Mouse (Mus musculus) embryonic facial prominence, embryonic 14.5 days (tissue): Measurements from ENCODE around the gene Sbk2. TPM values are rescaled to one million over a fixed set of nuclear protein-coding genes. Genes with fewer than 3 reads are reported as not detected.

Experiments used
- ATAC-seq: fragments of 200-750 bp; cut with Nextera tagmentation; 2 replicates; pipeline ENCODE4 v1.8.0; 2017; ENCODE audit warnings: low read depth, moderate number of reproducible peaks, moderate TSS enrichment
- DNase-seq: peaks from one replicate; pipeline ENCODE4 v3.0.0-alpha.2; 2015; ENCODE audit warnings: low spot score
- H3K27ac ChIP-seq: fragments of 300-500 bp; sonication (generic); replicated peaks from 2 replicates; pipeline ENCODE4 v1.5.1; 2014; ENCODE audit warnings: low read depth, mild to moderate bottlenecking, low read length, moderate library complexity
- H3K27me3 ChIP-seq: fragments of 300-500 bp; sonication (generic); replicated peaks from 2 replicates; pipeline ENCODE4 v1.6.1; 2014; ENCODE audit warnings: low read length; ENCODE audit not compliant: control insufficient read depth, insufficient read depth
- H3K36me3 ChIP-seq: fragments of 300-500 bp; sonication (generic); 2 replicates; pipeline ENCODE4 v1.6.1; 2014; ENCODE audit warnings: low read length, mixed read lengths; ENCODE audit not compliant: control insufficient read depth, insufficient read depth
- H3K4me1 ChIP-seq: fragments of 300-500 bp; sonication (generic); 2 replicates; pipeline ENCODE4 v1.6.1; 2014; ENCODE audit warnings: antibody characterized with exemption, low read length; ENCODE audit not compliant: control insufficient read depth, insufficient read depth
- H3K4me2 ChIP-seq: fragments of 300-500 bp; sonication (generic); 2 replicates; pipeline ENCODE4 v1.6.1; 2014; ENCODE audit warnings: low read depth, mild to moderate bottlenecking, low read length, moderate library complexity, mixed read lengths
- H3K4me3 ChIP-seq: fragments of 300-500 bp; sonication (generic); 2 replicates; pipeline ENCODE4 v1.5.1; 2014; ENCODE audit warnings: low read depth, mild to moderate bottlenecking, low read length
- H3K9ac ChIP-seq: fragments of 300-500 bp; sonication (generic); 2 replicates; pipeline ENCODE4 v1.6.1; 2014; ENCODE audit warnings: low read depth, mild to moderate bottlenecking, low read length, moderate library complexity, mixed read lengths
- H3K9me3 ChIP-seq: fragments of 300-500 bp; sonication (generic); 2 replicates; pipeline ENCODE4 v1.6.1; 2016; ENCODE audit warnings: low read length; ENCODE audit not compliant: control insufficient read depth
- WGBS: fragments of 180-500 bp; shearing (Covaris S2); extraction: QIAGEN DNeasy Blood & Tissue Kit; methylation state at CpG from one replicate; pipeline ENCODE4 v1.1.7; 2014; 5-methylcytosine and 5-hydroxymethylcytosine counted together
- polyA plus RNA-seq: library from polyadenylated mRNA; unstranded; fragments of >200 nt; fragmentation: Nextera tagmentation; extraction: Ambion mirVana; gene quantifications from 2 replicates; pipeline ENCODE4 v1.2.1, GENCODE M21; 2014

Sbk2 gene
- polyA plus RNA-seq, 1 experiment from 2014 or later: 0.64 TPM

DNA sequence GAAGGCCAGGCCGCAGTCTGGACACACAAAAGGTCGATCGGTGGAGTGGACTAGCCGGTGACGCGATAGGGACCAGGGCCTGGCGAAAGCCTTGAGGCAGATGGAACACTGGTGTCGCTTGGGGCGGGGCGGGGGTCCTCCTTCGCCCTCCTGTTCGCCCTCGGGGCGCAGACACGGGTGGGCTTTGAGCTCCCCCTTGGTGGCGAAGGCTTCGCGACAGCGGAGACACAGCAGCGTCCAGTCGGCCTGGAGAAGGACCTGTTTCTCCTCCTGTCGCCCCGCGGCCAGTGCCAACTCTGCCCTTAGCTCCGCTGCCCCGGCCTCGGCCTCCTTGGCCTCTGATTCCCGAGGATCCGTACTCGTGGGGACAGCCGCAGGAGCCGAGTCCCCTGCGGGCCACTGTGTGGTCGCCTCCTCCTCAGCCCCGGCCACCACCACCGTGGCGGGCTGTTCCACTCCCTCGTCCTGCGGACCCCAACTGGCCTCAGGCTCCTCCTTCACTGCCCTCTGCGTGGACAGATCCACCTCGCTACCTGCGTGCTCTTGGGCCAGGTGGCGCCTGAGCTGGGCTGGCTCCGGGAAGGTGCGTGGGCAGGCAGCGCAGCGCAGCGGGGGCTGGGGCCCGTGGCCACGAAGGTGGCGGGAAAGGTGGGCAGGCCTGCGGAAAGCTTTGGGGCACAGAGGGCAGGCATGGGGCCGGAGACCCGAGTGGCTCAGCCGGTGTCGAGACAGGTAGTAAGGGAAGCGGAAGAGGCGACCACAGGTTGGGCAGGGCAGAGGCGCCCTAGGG, 30.0 kb upstream of the Sbk2 start:
- peaks cover 31% of the 10 kb centered on the region for H3K36me3 ChIP-seq
- DNase-seq (no peak), ATAC-seq (no peak)
- peak overlapping the region; percentile 79; the same call in 1 of the 2 replicates for H3K4me3 ChIP-seq
- peak overlapping the region; percentile 86; the same call in 1 of the 2 replicates for H3K9ac ChIP-seq
- no peak overlapping the region for H3K27ac ChIP-seq
- peaks cover 14% of the 10 kb centered on the region for H3K4me1 ChIP-seq
- 64% methylated on average over 42 of the region's 59 CpGs for WGBS
- peak overlapping the region; percentile 84 for H3K4me2 ChIP-seq
- H3K27me3 ChIP-seq: peaks cover 5% of the 10 kb centered on the region; the same call in 1 of the 2 replicates
- H3K9me3 ChIP-seq: 0 out of 2 replicates have a peak, but pooled peaks cover 8% of the 10 kb centered on the region

GRCm38 (mm10) chr7:4993347-4993998, 29.3 kb upstream of the Sbk2 start:
- Histone ChIP-seq H3K4me2 (peak overlapping the region; percentile 84; the same call in 1 of the 2 replicates), H3K4me1 (peaks cover 14% of the 10 kb centered on the region), H3K9me3 (0 out of 2 replicates have a peak, but pooled peaks cover 8% of the 10 kb centered on the region), H3K27me3 (peaks cover 5% of the 10 kb centered on the region; the same call in 1 of the 2 replicates), H3K9ac (peak overlapping the region; percentile 19; the same call in 1 of the 2 replicates), H3K4me3 (no peak overlapping the region), H3K36me3 (peaks cover 31% of the 10 kb centered on the region), H3K27ac (no peak overlapping the region)
- no peak for ATAC-seq
- DNase-seq: no peak
- WGBS: 55% methylated on average over 28 of the region's 55 CpGs

- Histone ChIP-seq H3K4me2 (no peak overlapping the region), H3K27me3 (no peaks in the 10 kb centered on the region), H3K9ac (no peak overlapping the region), H3K4me3 (no peak overlapping the region), H3K9me3 (0 out of 2 replicates have a peak, but pooled peaks cover 8% of the 10 kb centered on the region), H3K27ac (no peak overlapping the region), H3K36me3 (peaks cover 21% of the 10 kb centered on the region), H3K4me1 (no peaks in the 10 kb centered on the region)
- WGBS: 60% methylated on average over 2 of the region's 2 CpGs
- DNase-seq (no peak), ATAC-seq (no peak)
These were observed 24.0 kb upstream of the Sbk2 start for GRCm38 (mm10) chr7:4988250-4988649.

DNA sequence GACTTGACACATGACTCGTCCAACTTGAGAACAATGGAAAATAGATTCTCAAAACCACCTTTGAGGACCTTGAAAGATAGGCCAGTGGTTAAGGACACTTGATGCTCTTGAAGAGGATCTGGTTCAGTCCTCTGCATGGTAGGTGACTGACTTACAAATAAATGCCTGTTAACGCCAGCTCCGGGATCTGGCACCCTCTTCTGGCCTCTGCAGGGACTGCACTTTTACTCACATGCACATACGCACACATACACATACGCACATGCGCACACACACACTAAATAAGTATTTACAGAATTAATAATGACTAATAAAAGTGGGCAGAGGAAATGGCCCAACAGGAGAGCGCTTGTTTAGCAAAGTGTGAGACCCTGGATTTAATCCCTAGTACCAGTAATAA, 12.6 kb upstream of the Sbk2 start:
- Histone ChIP-seq H3K27ac (no peak overlapping the region), H3K36me3 (no peaks in the 10 kb centered on the region), H3K9me3 (no peaks in the 10 kb centered on the region), H3K4me1 (no peaks in the 10 kb centered on the region), H3K9ac (no peak overlapping the region), H3K4me2 (no peak overlapping the region), H3K4me3 (no peak overlapping the region), H3K27me3 (no peaks in the 10 kb centered on the region)
- no peak for ATAC-seq
- DNase-seq: no peak
- WGBS: 90% methylated on average over 7 of the region's 7 CpGs

- H3K36me3 ChIP-seq: no peaks in the 10 kb centered on the region
- H3K4me2 ChIP-seq: no peak overlapping the region
- DNase-seq (no peak), ATAC-seq (no peak)
- H3K27me3 ChIP-seq: no peaks in the 10 kb centered on the region
- H3K9me3 ChIP-seq: no peaks in the 10 kb centered on the region
- no peak overlapping the region for H3K9ac ChIP-seq
- H3K4me1 ChIP-seq: no peaks in the 10 kb centered on the region
- H3K27ac ChIP-seq: no peak overlapping the region
- WGBS: 49% methylated on average over 4 of the region's 4 CpGs
- H3K4me3 ChIP-seq: no peak overlapping the region
These were observed 11.2 kb upstream of the Sbk2 start for GRCm38 (mm10) chr7:4975455-4975854.

DNA sequence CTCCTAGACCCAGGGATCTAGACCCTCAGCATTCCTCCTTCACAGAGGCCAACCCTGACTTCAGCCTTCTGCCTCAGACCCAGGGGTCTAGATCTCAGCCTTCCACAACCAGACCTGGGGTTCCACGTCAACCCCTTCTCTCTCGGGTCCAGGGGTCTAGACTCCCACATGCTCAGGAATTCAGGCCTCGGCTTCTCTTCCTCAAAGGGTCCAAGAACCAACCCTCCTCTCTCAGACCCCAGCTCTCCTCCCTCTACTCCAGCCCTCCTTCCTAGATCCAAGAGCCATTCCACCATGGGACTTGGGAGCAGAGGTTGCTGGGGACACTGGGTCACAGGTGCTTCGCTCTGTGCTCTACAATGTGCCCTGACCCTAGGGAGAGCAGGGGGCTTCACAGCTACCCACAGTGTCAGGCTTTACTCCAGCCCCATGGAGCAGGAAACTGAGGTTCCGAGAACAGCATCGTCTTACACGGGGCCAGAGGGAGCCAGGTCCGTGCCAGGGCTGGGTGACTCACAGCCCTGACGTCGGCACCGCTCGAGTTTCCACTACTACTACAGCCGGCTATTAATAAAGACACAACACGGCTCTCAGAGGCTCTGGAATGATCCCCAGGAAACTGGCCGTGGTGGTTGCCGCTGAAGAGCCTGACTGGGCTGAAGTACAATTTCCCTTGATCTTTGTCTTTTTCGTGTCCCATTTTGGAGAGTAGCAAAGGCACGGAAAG, 8.3 kb upstream of the Sbk2 start:
- Histone ChIP-seq H3K9me3 (no peaks in the 10 kb centered on the region), H3K36me3 (no peaks in the 10 kb centered on the region), H3K27ac (no peak overlapping the region), H3K27me3 (no peaks in the 10 kb centered on the region), H3K4me1 (no peaks in the 10 kb centered on the region), H3K9ac (no peak overlapping the region), H3K4me3 (no peak overlapping the region), H3K4me2 (no peak overlapping the region)
- DNase-seq: no peak
- 0 out of 2 replicates have a peak, but pooled peaks have one; percentile 33 for ATAC-seq
- 60% methylated on average over 18 of the region's 18 CpGs for WGBS

DNA sequence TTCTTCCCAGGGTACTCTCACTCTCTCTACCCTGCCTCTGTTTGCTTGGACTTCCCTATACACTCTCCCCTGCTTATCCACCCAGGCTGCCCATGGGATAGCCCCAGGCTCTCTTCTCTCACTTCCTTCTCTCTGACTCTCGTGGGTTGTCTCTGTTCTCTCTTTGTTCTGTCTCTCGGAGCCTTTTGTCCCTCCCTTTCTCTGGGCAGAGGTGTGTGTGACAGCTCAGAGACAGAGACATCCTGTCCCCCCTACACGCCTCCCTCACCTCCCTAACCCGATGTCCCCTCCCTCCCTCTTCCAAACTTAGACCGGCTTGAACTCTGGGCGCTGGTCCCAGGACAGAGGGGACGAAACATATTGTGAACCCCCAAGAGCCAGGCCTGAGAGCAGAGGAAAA, 7.5 kb upstream of the Sbk2 start:
- Histone ChIP-seq H3K4me3 (no peak overlapping the region), H3K9ac (no peak overlapping the region), H3K36me3 (no peaks in the 10 kb centered on the region), H3K4me1 (no peaks in the 10 kb centered on the region), H3K9me3 (no peaks in the 10 kb centered on the region), H3K4me2 (no peak overlapping the region), H3K27me3 (no peaks in the 10 kb centered on the region), H3K27ac (no peak overlapping the region)
- 24% methylated on average over 7 of the region's 7 CpGs for WGBS
- no peak for DNase-seq
- no peak for ATAC-seq

- Histone ChIP-seq H3K9me3 (no peaks in the 10 kb centered on the region), H3K27ac (no peak within 1 kb of the TSS), H3K9ac (no peak within 1 kb of the TSS), H3K4me2 (no peak within 1 kb of the TSS), H3K4me3 (no peak within 1 kb of the TSS), H3K27me3 (no peaks in the 10 kb centered on the region), H3K4me1 (no peaks in the 10 kb centered on the region), H3K36me3 (no peaks in the 10 kb centered on the region)
- ATAC-seq (no peak), DNase-seq (no peak)
- 45% methylated on average over 6 of the region's 6 CpGs for WGBS
These were observed 6.9 kb upstream of the Sbk2 start, which contains the start of gene Sbk3 for GRCm38 (mm10) chr7:4971068-4971467. Gene Sbk3 (minus strand): TSS chr7:4971168.
